Mouse (Mus musculus) intestine, embryonic 16.5 days (tissue): ENCODE data around the gene Mif. TPM values are rescaled to one million over a fixed set of nuclear protein-coding genes. Genes with fewer than 3 reads are reported as not detected.

ENCODE experiments used
- ATAC-seq: fragments of 200-750 bp; cut with Nextera tagmentation; 2 replicates; pipeline ENCODE4 v1.8.0; 2017; ENCODE audit warnings: moderate TSS enrichment, moderate library complexity
- H3K27ac ChIP-seq: fragments of 300-500 bp; sonication (generic); 2 replicates; pipeline ENCODE4 v1.5.1; 2014; ENCODE audit warnings: mild to moderate bottlenecking, low read length
- H3K27me3 ChIP-seq: fragments of 300-500 bp; sonication (generic); replicated peaks from 2 replicates; pipeline ENCODE4 v1.6.1; 2014; ENCODE audit warnings: low read length, control low read depth, mixed read lengths; ENCODE audit not compliant: control insufficient read depth, insufficient read depth
- H3K36me3 ChIP-seq: fragments of 300-500 bp; sonication (generic); 2 replicates; pipeline ENCODE4 v1.6.1; 2014; ENCODE audit warnings: low read length, control low read depth; ENCODE audit not compliant: control insufficient read depth, insufficient read depth
- H3K4me1 ChIP-seq: fragments of 300-500 bp; sonication (generic); 2 replicates; pipeline ENCODE4 v1.6.1; 2014; ENCODE audit warnings: low read length, control low read depth, mixed read lengths; ENCODE audit not compliant: control insufficient read depth, insufficient read depth
- H3K4me2 ChIP-seq: fragments of 300-500 bp; sonication (generic); 2 replicates; pipeline ENCODE4 v1.6.1; 2014; ENCODE audit warnings: low read depth, low read length, control low read depth
- H3K4me3 ChIP-seq: fragments of 300-500 bp; sonication (generic); 2 replicates; pipeline ENCODE4 v1.5.1; 2014; ENCODE audit warnings: mild to moderate bottlenecking, low read length
- H3K9ac ChIP-seq: fragments of 300-500 bp; sonication (generic); 2 replicates; pipeline ENCODE4 v1.6.1; 2014; ENCODE audit warnings: low read depth, low read length
- H3K9me3 ChIP-seq: fragments of 300-500 bp; sonication (generic); 2 replicates; pipeline ENCODE4 v1.6.1; 2016; ENCODE audit warnings: low read length, control low read depth; ENCODE audit not compliant: control insufficient read depth
- WGBS: fragments of 180-500 bp; shearing (Covaris S2); extraction: QIAGEN DNeasy Blood & Tissue Kit; methylation state at CpG from one replicate; pipeline ENCODE4 v1.1.7; 2014; 5-methylcytosine and 5-hydroxymethylcytosine counted together
- polyA plus RNA-seq: library from polyadenylated mRNA; unstranded; fragments of >200 nt; fragmentation: Nextera tagmentation; extraction: Ambion mirVana; gene quantifications from 2 replicates; pipeline ENCODE4 v1.2.1, GENCODE M21; 2015

Gene Mif
- polyA plus RNA-seq, 1 experiment from 2014 or later, result 2,201 TPM

DNA sequence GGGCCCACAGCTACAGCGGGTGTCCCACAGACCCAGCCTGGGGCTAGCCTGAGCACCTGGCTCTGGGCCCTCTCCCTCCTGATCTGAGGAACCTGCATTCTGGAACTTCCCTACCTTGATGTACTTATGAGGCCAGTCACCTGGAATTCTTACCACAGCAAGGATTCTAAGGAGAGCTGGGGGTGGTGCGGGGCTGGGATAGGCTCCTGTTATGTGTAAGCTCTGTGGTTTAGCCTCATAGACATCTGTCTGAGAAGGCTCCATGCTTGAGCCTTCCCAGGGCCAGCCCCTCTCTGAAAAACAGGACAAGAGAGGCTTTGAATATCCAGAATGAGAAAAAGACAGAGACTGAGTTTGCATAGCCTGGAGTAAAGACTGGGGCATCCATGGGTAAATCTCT is 37.6 kb downstream of the Mif start, which contains the start of gene Gstt4:
Gene Gstt4, minus strand, starts transcription at position 101 of the 400 bp plus-strand sequence.
- Histone ChIP-seq H3K4me2 (no peak within 1 kb of the TSS), H3K4me1 (peaks cover 3% of the 10 kb centered on the region; the same call in 1 of the 2 replicates), H3K9ac (no peak within 1 kb of the TSS), H3K4me3 (no peak within 1 kb of the TSS), H3K27ac (no peak within 1 kb of the TSS), H3K9me3 (no peaks in the 10 kb centered on the region), H3K36me3 (no peaks in the 10 kb centered on the region), H3K27me3 (no peaks in the 10 kb centered on the region)
- WGBS, result 99% methylated on average over 2 of the region's 2 CpGs
- ATAC-seq, result no peak

DNA sequence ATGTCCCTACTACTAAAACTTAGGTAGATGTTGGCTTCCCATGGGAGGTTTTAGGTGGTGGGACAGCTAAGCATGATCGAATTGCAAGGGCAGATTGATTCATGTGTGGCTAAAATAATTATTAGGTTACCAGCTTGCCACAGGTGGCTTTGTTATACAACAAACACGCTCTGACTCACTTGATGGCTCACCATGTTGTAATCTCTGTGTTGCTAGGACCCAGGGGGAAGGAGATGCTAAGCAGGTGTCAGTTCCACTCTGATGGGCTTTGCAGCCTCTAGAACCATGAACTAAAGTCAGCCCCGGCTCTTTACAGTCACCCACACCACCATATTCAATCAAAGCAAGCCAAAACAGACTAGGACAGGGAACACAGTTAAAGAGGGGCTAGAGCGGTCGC is 40.2 kb downstream of the Mif start:
- 86% methylated on average over 5 of the region's 5 CpGs for WGBS
- Histone ChIP-seq H3K9ac (no peak overlapping the region), H3K36me3 (no peaks in the 10 kb centered on the region), H3K4me3 (no peak overlapping the region), H3K27ac (no peak overlapping the region), H3K27me3 (no peaks in the 10 kb centered on the region), H3K4me1 (no peaks in the 10 kb centered on the region), H3K4me2 (no peak overlapping the region), H3K9me3 (no peaks in the 10 kb centered on the region)
- ATAC-seq, result no peak

DNA sequence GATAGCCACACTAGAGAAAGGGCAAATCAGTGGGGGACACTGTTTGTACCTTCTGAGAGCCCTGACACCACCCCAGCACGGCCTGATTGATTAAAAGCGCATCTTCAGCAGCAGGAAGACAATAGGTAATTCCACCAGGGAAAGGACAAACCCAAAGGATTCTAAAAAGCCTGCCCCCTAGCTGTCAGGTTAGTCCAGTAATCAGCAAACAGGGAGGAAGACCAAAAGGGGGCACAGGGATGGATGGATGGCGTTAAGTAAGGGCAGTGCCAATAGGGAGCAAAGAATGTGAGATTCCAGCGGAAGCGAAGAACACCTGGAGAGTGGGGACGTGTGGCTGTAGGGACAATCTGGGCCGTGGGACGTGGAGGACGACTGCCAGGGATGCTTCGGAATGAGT is 41.4 kb downstream of the Mif start:
- H3K27me3 ChIP-seq, result no peaks in the 10 kb centered on the region
- H3K9me3 ChIP-seq, result no peaks in the 10 kb centered on the region
- no peaks in the 10 kb centered on the region for H3K4me1 ChIP-seq
- H3K4me2 ChIP-seq, result no peak overlapping the region
- no peak for ATAC-seq
- 65% methylated on average over 10 of the region's 10 CpGs for WGBS
- H3K4me3 ChIP-seq, result no peak overlapping the region
- no peak overlapping the region for H3K9ac ChIP-seq
- H3K36me3 ChIP-seq, result no peaks in the 10 kb centered on the region
- no peak overlapping the region for H3K27ac ChIP-seq

Other genes with a start within 250 kb of the Mif start
- 19.1 and 23.3 TPM in 2 replicates for gene Susd2, start 216.2 kb downstream of the Mif start, polyA plus RNA-seq
- gene Cabin1, start 95.9 kb downstream of the Mif start, polyA plus RNA-seq, result 26.4 and 27.1 TPM in 2 replicates
- gene Ddt, start 86.8 kb downstream of the Mif start, polyA plus RNA-seq, result 82.0 and 92.1 TPM in 2 replicates
- gene Gm20441, start 79.3 kb downstream of the Mif start, polyA plus RNA-seq, result not detected in 2 replicates
- gene Gstt3, start 78.8 kb downstream of the Mif start, polyA plus RNA-seq, result 49.1 and 53.1 TPM in 2 replicates
- gene Gstt1, start 61.7 kb downstream of the Mif start, polyA plus RNA-seq, result 16.4 and 19.2 TPM in 2 replicates
- gene Gstt4, start 37.7 kb downstream of the Mif start, polyA plus RNA-seq, result not detected in 2 replicates
- 78.3 and 83.7 TPM in 2 replicates for gene Gstt2, start 22.8 kb downstream of the Mif start, polyA plus RNA-seq
- 6.8 and 9.7 TPM in 2 replicates for gene Derl3, start 33.2 kb upstream of the Mif start, polyA plus RNA-seq
- 149 and 171 TPM in 2 replicates for gene Smarcb1, start 61.4 kb upstream of the Mif start, polyA plus RNA-seq
- gene Chchd10, start 72.9 kb upstream of the Mif start, polyA plus RNA-seq, result 252 and 271 TPM in 2 replicates
- 23.5 and 25.4 TPM in 2 replicates for gene Mmp11, start 76.3 kb upstream of the Mif start, polyA plus RNA-seq
- 0.29 and 0.51 TPM in 2 replicates for gene Gm867, start 80.4 kb upstream of the Mif start, polyA plus RNA-seq
- gene Vpreb3, start 82.8 kb upstream of the Mif start, polyA plus RNA-seq, result 0.68 TPM in 1 of 2 replicates, not detected in the other
- gene Gm5134, start 94.3 kb upstream of the Mif start, polyA plus RNA-seq, result not detected in 2 replicates
- 16.4 and 16.6 TPM in 2 replicates for gene Zfp280b, start 172.4 kb upstream of the Mif start, polyA plus RNA-seq